Mouse (Mus musculus) hindbrain, embryonic 11.5 days (tissue): ENCODE measurements around the gene Rps28. TPM values are rescaled to one million over a fixed set of nuclear protein-coding genes. Genes with fewer than 3 reads are reported as not detected.
"Not testable (repeated sequence)": the region's sequence is repeated elsewhere in the genome, so short reads cannot be mapped to it uniquely, and the experiment has no call there.

ENCODE experiments used
- ATAC-seq: fragments of 200-750 bp; cut with Nextera tagmentation; 2 replicates; pipeline ENCODE4 v1.8.0; 2017; ENCODE audit warnings: mild to moderate bottlenecking, moderate TSS enrichment, moderate library complexity; ENCODE audit not compliant: low FRiP score
- DNase-seq: peaks from one replicate; pipeline ENCODE4 v3.0.0-alpha.2; 2015; ENCODE audit warnings: low spot score
- H3K27ac ChIP-seq: fragments of 300-500 bp; sonication (generic); 2 replicates; pipeline ENCODE4 v1.5.1; 2014; ENCODE audit warnings: mild to moderate bottlenecking, low read depth, low read length
- H3K27me3 ChIP-seq: fragments of 300-500 bp; sonication (generic); 2 replicates; pipeline ENCODE4 v1.6.1; 2014; ENCODE audit warnings: mild to moderate bottlenecking, low read length, moderate library complexity, mixed read lengths; ENCODE audit not compliant: control insufficient read depth, insufficient read depth
- H3K36me3 ChIP-seq: fragments of 300-500 bp; sonication (generic); 2 replicates; pipeline ENCODE4 v1.6.1; 2014; ENCODE audit warnings: mild to moderate bottlenecking, low read length, moderate library complexity, mixed read lengths; ENCODE audit not compliant: control insufficient read depth, insufficient read depth
- H3K4me1 ChIP-seq: fragments of 300-500 bp; sonication (generic); replicated peaks from 2 replicates; pipeline ENCODE4 v1.6.1; 2014; ENCODE audit warnings: low read length, mixed read lengths; ENCODE audit not compliant: control insufficient read depth, insufficient read depth
- H3K4me2 ChIP-seq: fragments of 300-500 bp; sonication (generic); replicated peaks from 2 replicates; pipeline ENCODE4 v1.6.1; 2014; ENCODE audit warnings: mild to moderate bottlenecking, low read depth, low read length
- H3K4me3 ChIP-seq: fragments of 300-500 bp; sonication (generic); 2 replicates; pipeline ENCODE4 v1.5.1; 2014; ENCODE audit warnings: low read depth, low read length
- H3K9ac ChIP-seq: fragments of 300-500 bp; sonication (generic); 2 replicates; pipeline ENCODE4 v1.6.1; 2014; ENCODE audit warnings: low read depth, low read length
- H3K9me3 ChIP-seq: fragments of 300-500 bp; sonication (generic); 2 replicates; pipeline ENCODE4 v1.6.1; 2016; ENCODE audit warnings: low read length; ENCODE audit not compliant: control insufficient read depth
- WGBS: fragments of 180-500 bp; shearing (Covaris S2); extraction: QIAGEN DNeasy Blood & Tissue Kit; methylation state at CpG from one replicate; pipeline ENCODE4 v1.1.7; 2014; 5-methylcytosine and 5-hydroxymethylcytosine counted together
- polyA plus RNA-seq: library from polyadenylated mRNA; unstranded; fragments of >200 nt; fragmentation: Nextera tagmentation; extraction: Ambion mirVana; gene quantifications from 2 replicates; pipeline ENCODE4 v1.2.1, GENCODE M21; 2014

The Rps28 gene
- polyA plus RNA-seq, 1 experiment from 2014 or later, result 706 TPM

DNA sequence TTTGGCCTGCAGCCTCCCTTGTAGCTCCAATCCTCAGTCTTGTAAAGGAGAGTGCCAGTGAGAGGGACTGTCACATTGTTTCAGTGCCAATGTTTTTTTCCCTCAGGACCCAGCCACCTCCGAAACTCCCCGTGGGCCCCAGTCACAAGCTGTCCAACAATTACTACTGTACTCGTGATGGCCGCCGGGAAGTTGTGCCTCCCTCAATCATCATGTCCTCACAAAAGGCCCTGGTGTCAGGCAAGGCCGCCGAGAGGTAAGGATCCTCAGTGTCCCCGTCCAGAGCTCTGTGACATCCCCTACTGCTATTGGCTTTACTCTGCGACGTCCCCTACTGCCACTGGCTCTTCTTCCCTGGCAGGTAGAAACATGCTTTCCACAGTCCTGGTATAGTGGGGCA lies 5.2 kb upstream of the Rps28 start:
- ATAC-seq, result no peak
- Histone ChIP-seq H3K27ac (no peak overlapping the region), H3K4me2 (no peak overlapping the region), H3K4me1 (no peaks in the 10 kb centered on the region), H3K27me3 (no peaks in the 10 kb centered on the region), H3K9ac (no peak overlapping the region), H3K4me3 (no peak overlapping the region), H3K9me3 (no peaks in the 10 kb centered on the region), H3K36me3 (peaks cover 9% of the 10 kb centered on the region; the same call in 1 of the 2 replicates)
- 91% methylated on average over 10 of the region's 10 CpGs for WGBS
- DNase-seq, result no peak

DNA sequence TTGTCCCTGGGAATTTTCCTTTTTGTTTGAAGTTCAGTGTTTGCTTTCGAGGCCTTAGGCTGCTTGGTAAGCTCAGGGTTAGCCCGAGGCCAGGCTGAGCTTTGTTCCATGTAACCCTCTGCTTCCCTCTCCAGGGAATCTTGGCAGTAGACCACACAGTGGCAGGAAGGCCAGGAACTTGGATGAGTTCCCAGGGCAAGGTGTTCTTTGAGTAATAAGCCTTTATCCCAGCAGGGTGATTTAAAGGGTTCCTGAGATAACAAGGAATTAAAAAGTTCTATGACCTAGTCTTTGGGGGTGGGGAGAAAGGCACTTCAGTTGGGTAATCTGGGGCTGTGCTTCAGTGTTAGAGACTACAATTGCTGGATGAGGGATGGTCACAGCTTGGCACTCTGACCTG lies 4.5 kb upstream of the Rps28 start:
- H3K4me2 ChIP-seq, result no peak overlapping the region
- no peak for ATAC-seq
- H3K4me1 ChIP-seq, result no peaks in the 10 kb centered on the region
- H3K4me3 ChIP-seq, result no peak overlapping the region
- WGBS, result 82% methylated on average over 2 of the region's 2 CpGs
- H3K9ac ChIP-seq, result no peak overlapping the region
- H3K36me3 ChIP-seq, result peaks cover 9% of the 10 kb centered on the region; the same call in 1 of the 2 replicates
- H3K27me3 ChIP-seq, result no peaks in the 10 kb centered on the region
- H3K27ac ChIP-seq, result no peak overlapping the region
- no peak for DNase-seq
- no peaks in the 10 kb centered on the region for H3K9me3 ChIP-seq

DNA sequence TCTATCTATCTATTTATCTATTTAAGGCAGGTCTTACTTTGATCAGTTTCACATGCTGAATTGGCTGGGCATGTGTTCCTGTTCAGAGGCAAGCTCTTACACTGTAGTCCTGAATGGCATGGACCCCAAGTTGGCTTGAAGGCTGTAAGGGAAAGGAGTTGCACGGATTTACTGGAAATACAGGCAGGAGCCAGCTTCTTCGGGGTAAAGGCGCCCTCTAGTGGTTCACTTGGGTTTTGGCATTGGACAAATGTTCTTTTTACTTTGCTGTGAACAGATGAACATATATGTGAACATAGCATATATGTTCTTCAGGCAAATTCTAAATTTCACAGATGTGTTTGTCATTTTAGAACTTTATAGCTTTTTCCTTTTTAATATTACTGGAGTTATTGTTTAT lies 2.5 kb upstream of the Rps28 start:
- Histone ChIP-seq H3K27ac (no peak overlapping the region), H3K9ac (no peak overlapping the region), H3K27me3 (no peaks in the 10 kb centered on the region), H3K4me3 (no peak overlapping the region), H3K4me2 (no peak overlapping the region), H3K9me3 (no peaks in the 10 kb centered on the region), H3K36me3 (0 out of 2 replicates have a peak, but pooled peaks cover 3% of the 10 kb centered on the region), H3K4me1 (peaks cover 2% of the 10 kb centered on the region; the same call in 1 of the 2 replicates)
- ATAC-seq, result no peak
- peak; percentile 81 for DNase-seq
- WGBS, result 1% methylated on average over 3 of the region's 3 CpGs

DNA sequence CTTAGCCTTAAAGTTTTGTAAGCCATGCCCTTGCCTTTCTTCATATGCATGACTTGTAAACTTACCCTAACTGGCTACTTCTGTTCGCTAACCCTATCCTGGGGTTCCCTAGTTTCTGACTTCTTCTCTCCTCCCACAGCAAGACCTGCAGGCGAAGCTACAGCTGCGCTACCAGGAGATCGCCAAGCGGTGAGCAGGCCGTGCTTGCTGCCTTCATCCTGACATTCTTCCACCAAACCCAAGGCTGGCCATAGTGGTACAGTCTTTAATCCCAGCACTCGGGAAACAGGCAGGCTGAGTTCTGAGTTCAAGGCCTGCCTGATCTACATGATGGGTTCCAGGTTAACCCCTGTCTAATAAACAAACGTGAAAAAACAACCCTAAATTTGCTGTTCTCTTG lies 1.1 kb upstream of the Rps28 start:
- peak overlapping the region; percentile 72; the same call in 1 of the 2 replicates for H3K4me2 ChIP-seq
- no peaks in the 10 kb centered on the region for H3K9me3 ChIP-seq
- peak overlapping the region; percentile 80 for H3K4me3 ChIP-seq
- H3K36me3 ChIP-seq, result no peaks in the 10 kb centered on the region
- H3K4me1 ChIP-seq, result peaks cover 2% of the 10 kb centered on the region; the same call in 1 of the 2 replicates
- 86% methylated on average over 8 of the region's 8 CpGs for WGBS
- peak overlapping the region; percentile 84; the same call in 1 of the 2 replicates for H3K9ac ChIP-seq
- DNase-seq, result no peak
- H3K27ac ChIP-seq, result no peak overlapping the region
- ATAC-seq, result no peak
- H3K27me3 ChIP-seq, result no peaks in the 10 kb centered on the region

DNA sequence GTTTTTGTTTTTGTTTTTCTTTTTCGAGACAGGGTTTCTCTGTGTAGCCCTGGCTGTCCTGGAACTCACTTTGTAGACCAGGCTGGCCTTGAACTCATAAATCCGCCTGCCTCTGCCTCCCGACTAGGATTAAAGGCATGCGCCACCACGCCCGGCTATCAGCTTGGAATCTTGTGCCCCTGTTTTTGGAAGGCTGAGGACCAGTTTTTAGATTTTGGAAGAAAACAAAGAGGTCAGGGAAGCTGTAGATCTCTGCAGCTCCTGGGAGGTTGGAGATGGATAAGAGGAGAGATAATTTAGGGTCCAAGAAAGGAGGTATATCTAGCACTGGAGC lies 602 bp upstream of the Rps28 start:
- not testable (repeated sequence) for ATAC-seq, H3K36me3 ChIP-seq, H3K9me3 ChIP-seq, H3K27me3 ChIP-seq, H3K4me1 ChIP-seq, DNase-seq
- Histone ChIP-seq H3K4me2 (peak overlapping the region; percentile 72), H3K9ac (peak overlapping the region; percentile 84), H3K4me3 (peak overlapping the region; percentile 80), H3K27ac (peak overlapping the region; percentile 51; the same call in 1 of the 2 replicates)
- WGBS, result 8% methylated on average over 6 of the region's 6 CpGs

DNA sequence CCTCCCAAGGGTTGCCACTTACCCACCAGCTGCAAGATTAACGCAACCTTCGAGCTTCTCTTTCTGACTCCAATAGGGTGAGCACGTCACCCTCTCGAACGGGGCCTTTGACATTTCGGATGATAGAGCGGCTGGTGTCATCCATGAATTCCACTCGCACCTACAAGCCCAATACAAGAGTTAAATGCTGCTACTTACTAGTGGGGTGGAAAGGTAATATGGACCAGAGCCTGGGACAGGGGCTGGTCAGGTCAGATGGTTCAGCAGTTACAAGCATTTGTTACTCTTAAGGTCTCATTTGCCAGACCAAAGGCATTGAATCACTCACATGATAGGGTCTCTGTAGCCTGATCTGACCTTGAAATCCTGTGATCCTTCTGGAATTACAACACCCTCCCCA lies 1.2 kb downstream of the Rps28 start:
- peak overlapping the region; percentile 80 for H3K4me3 ChIP-seq
- DNase-seq, H3K27me3 ChIP-seq, H3K9me3 ChIP-seq, H3K36me3 ChIP-seq, ATAC-seq, H3K27ac ChIP-seq, H3K4me1 ChIP-seq: not testable (repeated sequence)
- H3K4me2 ChIP-seq, result peak overlapping the region; percentile 96
- 85% methylated on average over 8 of the region's 8 CpGs for WGBS
- peak overlapping the region; percentile 84 for H3K9ac ChIP-seq

DNA sequence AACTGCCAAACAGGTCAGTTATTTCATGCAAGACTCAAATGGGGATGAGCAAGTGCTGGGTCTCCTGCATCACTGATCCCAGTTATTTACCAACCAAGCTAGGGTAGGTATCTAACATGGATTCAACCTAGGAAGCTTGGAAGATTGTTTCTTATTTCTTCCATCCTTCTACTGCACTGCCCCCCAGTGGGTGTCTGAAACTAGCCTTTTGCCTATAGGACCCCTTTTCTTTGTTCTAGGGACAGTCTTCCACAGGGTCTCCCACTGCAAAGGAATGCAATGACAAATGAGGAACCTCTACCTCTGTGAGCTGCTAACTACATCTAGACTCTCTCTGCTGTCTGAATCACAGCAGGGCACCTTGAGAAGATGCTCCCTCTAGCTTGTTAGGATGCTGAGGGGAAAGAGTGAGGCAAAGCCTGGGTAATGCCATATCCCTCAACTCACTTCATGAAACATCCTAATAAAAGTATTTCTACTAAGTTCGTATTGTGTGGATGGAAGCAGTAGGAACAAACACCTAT lies 1.9 kb downstream of the Rps28 start:
- Histone ChIP-seq H3K4me3 (no peak overlapping the region), H3K4me1 (peaks cover 5% of the 10 kb centered on the region), H3K4me2 (no peak overlapping the region), H3K9me3 (no peaks in the 10 kb centered on the region), H3K9ac (no peak overlapping the region), H3K27ac (no peak overlapping the region), H3K36me3 (peaks cover 3% of the 10 kb centered on the region; the same call in 1 of the 2 replicates), H3K27me3 (no peaks in the 10 kb centered on the region)
- DNase-seq (no peak), ATAC-seq (no peak)
- WGBS, result 90% methylated on average over 1 of the region's 1 CpGs

DNA sequence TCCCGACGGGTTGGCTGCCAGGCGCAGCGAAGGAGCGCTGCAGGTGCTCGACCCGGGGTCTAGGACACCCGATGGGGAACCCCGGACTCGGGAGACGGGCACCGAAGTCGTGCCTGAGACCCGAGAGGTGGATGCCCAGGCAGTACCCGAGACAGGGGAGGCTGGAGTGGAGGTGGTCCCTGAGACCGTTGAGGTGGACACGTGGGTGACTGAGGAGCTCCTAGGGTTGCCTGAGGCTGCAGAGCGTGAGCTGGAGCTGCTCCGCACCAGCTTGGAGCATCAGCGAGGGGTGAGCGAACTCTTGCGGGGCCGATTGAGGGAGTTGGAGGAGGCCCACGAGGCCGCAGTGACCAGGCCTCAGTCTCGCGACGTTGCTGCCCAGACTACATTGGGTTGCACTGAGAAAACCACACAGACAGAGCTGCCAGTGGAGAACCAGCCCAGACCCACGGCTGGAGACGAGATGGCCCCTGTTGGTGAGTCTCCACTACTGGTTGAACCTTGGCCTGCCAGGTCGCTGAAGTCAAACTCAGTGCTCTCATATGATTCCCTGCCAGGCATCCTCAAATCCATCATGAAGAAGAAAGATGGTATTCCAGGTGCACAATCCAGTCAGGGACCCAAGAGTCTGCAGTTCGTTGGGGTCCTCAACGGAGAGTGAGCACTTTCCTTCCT lies 6.3 kb downstream of the Rps28 start:
- peak; percentile 69 for ATAC-seq
- peaks cover 3% of the 10 kb centered on the region; the same call in 1 of the 2 replicates for H3K36me3 ChIP-seq
- H3K4me2 ChIP-seq, result peak overlapping the region; percentile 84

More for the DNA sequence above, 6.3 kb downstream of the Rps28 start:
- WGBS, result 19% methylated on average over 33 of the region's 33 CpGs
- H3K27ac ChIP-seq, result peak overlapping the region; percentile 86
- peak overlapping the region; percentile 75 for H3K9ac ChIP-seq
- H3K27me3 ChIP-seq, result no peaks in the 10 kb centered on the region
- no peak for DNase-seq
- peak overlapping the region; percentile 53 for H3K4me3 ChIP-seq
- H3K4me1 ChIP-seq, result peaks cover 7% of the 10 kb centered on the region
- H3K9me3 ChIP-seq, result no peaks in the 10 kb centered on the region
